Mouse (Mus musculus) lung, postnatal 0 days (tissue): ENCODE data around the gene Dlgap4. TPM values are rescaled to one million over a fixed set of nuclear protein-coding genes. Genes with fewer than 3 reads are reported as not detected.
"Not testable (repeated sequence)": the region's sequence is repeated elsewhere in the genome, so short reads cannot be mapped to it uniquely, and the experiment has no call there.

Experiments used
- ATAC-seq: fragments of 200-750 bp; cut with Nextera tagmentation; 2 replicates; pipeline ENCODE4 v1.8.0; 2017; ENCODE audit warnings: moderate library complexity
- DNase-seq: peaks from one replicate; pipeline ENCODE4 v3.0.0-alpha.2; 2016; ENCODE audit warnings: low spot score
- H3K27ac ChIP-seq: fragments of 300-500 bp; sonication (generic); 2 replicates; pipeline ENCODE4 v1.5.1; 2014; ENCODE audit warnings: antibody characterized with exemption, mild to moderate bottlenecking, low read length, mixed read lengths
- H3K27me3 ChIP-seq: fragments of 300-500 bp; sonication (generic); replicated peaks from 2 replicates; pipeline ENCODE4 v1.6.1; 2014; ENCODE audit warnings: low read length, mixed read lengths; ENCODE audit not compliant: insufficient read depth
- H3K36me3 ChIP-seq: fragments of 300-500 bp; sonication (generic); 2 replicates; pipeline ENCODE4 v1.6.1; 2014; ENCODE audit warnings: low read length, mixed read lengths; ENCODE audit not compliant: insufficient read depth
- H3K4me1 ChIP-seq: fragments of 300-500 bp; sonication (generic); 2 replicates; pipeline ENCODE4 v1.6.1; 2014; ENCODE audit warnings: antibody characterized with exemption, low read depth, low read length, mixed read lengths; ENCODE audit not compliant: insufficient read depth
- H3K4me2 ChIP-seq: fragments of 300-500 bp; sonication (generic); replicated peaks from 2 replicates; pipeline ENCODE4 v1.6.1; 2014; ENCODE audit warnings: low read depth, mild to moderate bottlenecking, low read length, moderate library complexity, mixed read lengths
- H3K4me3 ChIP-seq: fragments of 300-500 bp; sonication (generic); 2 replicates; pipeline ENCODE4 v1.5.1; 2014; ENCODE audit warnings: low read depth, low read length
- H3K9ac ChIP-seq: fragments of 300-500 bp; sonication (generic); replicated peaks from 2 replicates; pipeline ENCODE4 v1.6.1; 2014; ENCODE audit warnings: low read depth, mild to moderate bottlenecking
- H3K9me3 ChIP-seq: fragments of 300-500 bp; sonication (generic); 2 replicates; pipeline ENCODE4 v1.6.1; 2016; ENCODE audit warnings: low read length, mixed read lengths
- CTCF ChIP-seq: IDR thresholded peaks from 2 replicates; pipeline ENCODE4 v1.5.1; 2016; ENCODE audit warnings: antibody characterized with exemption, mild to moderate bottlenecking
- EP300 ChIP-seq: IDR thresholded peaks from 2 replicates; pipeline ENCODE4 v1.6.1; 2016; ENCODE audit warnings: antibody characterized with exemption, mild to moderate bottlenecking, control low read depth
- WGBS: fragments of 180-500 bp; shearing (Covaris S2); extraction: QIAGEN DNeasy Blood & Tissue Kit; methylation state at CpG from one replicate; pipeline ENCODE4 v1.1.7; 2014; 5-methylcytosine and 5-hydroxymethylcytosine counted together
- polyA plus RNA-seq: library from polyadenylated mRNA; unstranded; fragments of >200 nt; fragmentation: Nextera tagmentation; extraction: Ambion mirVana; gene quantifications from 2 replicates; pipeline ENCODE4 v1.2.1, GENCODE M21; 2015

The Dlgap4 gene
- polyA plus RNA-seq, 1 experiment from 2014 or later: 74.0 TPM

- no peak for TF ChIP-seq EP300
- no peak for TF ChIP-seq CTCF
- ATAC-seq (no peak), DNase-seq (no peak)
- WGBS: 78% methylated on average over 10 of the region's 10 CpGs
- no peaks in the 10 kb centered on the region for H3K27me3 ChIP-seq
- no peaks in the 10 kb centered on the region for H3K36me3 ChIP-seq
- H3K9ac ChIP-seq: no peak overlapping the region
- no peak overlapping the region for H3K27ac ChIP-seq
- H3K4me1 ChIP-seq: peaks cover 4% of the 10 kb centered on the region; the same call in 1 of the 2 replicates
- H3K4me3 ChIP-seq: no peak overlapping the region
- no peaks in the 10 kb centered on the region for H3K9me3 ChIP-seq
- no peak overlapping the region for H3K4me2 ChIP-seq
These were observed 169.2 kb downstream of the Dlgap4 start for GRCm38 (mm10) chr2:156782481-156783348.

GRCm38 (mm10) chr2:156783349-156783728, 169.8 kb downstream of the Dlgap4 start:
- H3K27ac ChIP-seq: no peak overlapping the region
- no peak overlapping the region for H3K4me2 ChIP-seq
- no peaks in the 10 kb centered on the region for H3K36me3 ChIP-seq
- ATAC-seq: no peak
- H3K27me3 ChIP-seq: no peaks in the 10 kb centered on the region
- TF ChIP-seq EP300: no peak
- no peak for TF ChIP-seq CTCF
- H3K9me3 ChIP-seq: no peaks in the 10 kb centered on the region
- H3K9ac ChIP-seq: no peak overlapping the region
- DNase-seq: no peak
- H3K4me3 ChIP-seq: no peak overlapping the region
- peaks cover 4% of the 10 kb centered on the region; the same call in 1 of the 2 replicates for H3K4me1 ChIP-seq
- 38% methylated on average over 9 of the region's 9 CpGs for WGBS

GRCm38 (mm10) chr2:156784016-156784585, 170.6 kb downstream of the Dlgap4 start:
- H3K4me3 ChIP-seq: no peak overlapping the region
- peaks cover 4% of the 10 kb centered on the region; the same call in 1 of the 2 replicates for H3K4me1 ChIP-seq
- no peak overlapping the region for H3K9ac ChIP-seq
- ATAC-seq (no peak), DNase-seq (no peak)
- no peak for TF ChIP-seq EP300
- TF ChIP-seq CTCF: no peak
- no peaks in the 10 kb centered on the region for H3K9me3 ChIP-seq
- H3K36me3 ChIP-seq: no peaks in the 10 kb centered on the region
- H3K4me2 ChIP-seq: no peak overlapping the region
- WGBS: 40% methylated on average over 7 of the region's 7 CpGs
- no peak overlapping the region for H3K27ac ChIP-seq
- H3K27me3 ChIP-seq: no peaks in the 10 kb centered on the region

GRCm38 (mm10) chr2:156784891-156785290, 171.4 kb downstream of the Dlgap4 start:
- ATAC-seq: no peak

GRCm38 (mm10) chr2:156786369-156786768, 172.9 kb downstream of the Dlgap4 start:
- not testable (repeated sequence) for H3K9ac ChIP-seq, H3K9me3 ChIP-seq, H3K4me2 ChIP-seq, H3K4me1 ChIP-seq, H3K36me3 ChIP-seq, ATAC-seq, DNase-seq, H3K27ac ChIP-seq, H3K27me3 ChIP-seq, H3K4me3 ChIP-seq

More at GRCm38 (mm10) chr2:156784891-156785290, 171.4 kb downstream of the Dlgap4 start:
- H3K27ac ChIP-seq: no peak overlapping the region
- DNase-seq: no peak
- no peaks in the 10 kb centered on the region for H3K9me3 ChIP-seq
- no peak overlapping the region for H3K9ac ChIP-seq
- no peak overlapping the region for H3K4me2 ChIP-seq
- no peak overlapping the region for H3K4me3 ChIP-seq
- no peaks in the 10 kb centered on the region for H3K27me3 ChIP-seq
- 85% methylated on average over 2 of the region's 2 CpGs for WGBS
- H3K36me3 ChIP-seq: no peaks in the 10 kb centered on the region
- TF ChIP-seq CTCF (no peak), EP300 (no peak)
- peaks cover 4% of the 10 kb centered on the region; the same call in 1 of the 2 replicates for H3K4me1 ChIP-seq

GRCm38 (mm10) chr2:156787090-156787775, 173.7 kb downstream of the Dlgap4 start:
- Histone ChIP-seq H3K36me3 (no peaks in the 10 kb centered on the region), H3K4me2 (no peak overlapping the region), H3K4me1 (no peaks in the 10 kb centered on the region), H3K27ac (no peak overlapping the region), H3K9ac (no peak overlapping the region), H3K27me3 (no peaks in the 10 kb centered on the region), H3K4me3 (no peak overlapping the region), H3K9me3 (0 out of 2 replicates have a peak, but pooled peaks cover 2% of the 10 kb centered on the region)
- WGBS: 86% methylated on average over 5 of the region's 5 CpGs
- no peak for TF ChIP-seq EP300
- TF ChIP-seq CTCF: no peak
- DNase-seq: no peak
- ATAC-seq: no peak
